Mouse (Mus musculus): ENCODE data around the gene Tsc2.

DNA sequence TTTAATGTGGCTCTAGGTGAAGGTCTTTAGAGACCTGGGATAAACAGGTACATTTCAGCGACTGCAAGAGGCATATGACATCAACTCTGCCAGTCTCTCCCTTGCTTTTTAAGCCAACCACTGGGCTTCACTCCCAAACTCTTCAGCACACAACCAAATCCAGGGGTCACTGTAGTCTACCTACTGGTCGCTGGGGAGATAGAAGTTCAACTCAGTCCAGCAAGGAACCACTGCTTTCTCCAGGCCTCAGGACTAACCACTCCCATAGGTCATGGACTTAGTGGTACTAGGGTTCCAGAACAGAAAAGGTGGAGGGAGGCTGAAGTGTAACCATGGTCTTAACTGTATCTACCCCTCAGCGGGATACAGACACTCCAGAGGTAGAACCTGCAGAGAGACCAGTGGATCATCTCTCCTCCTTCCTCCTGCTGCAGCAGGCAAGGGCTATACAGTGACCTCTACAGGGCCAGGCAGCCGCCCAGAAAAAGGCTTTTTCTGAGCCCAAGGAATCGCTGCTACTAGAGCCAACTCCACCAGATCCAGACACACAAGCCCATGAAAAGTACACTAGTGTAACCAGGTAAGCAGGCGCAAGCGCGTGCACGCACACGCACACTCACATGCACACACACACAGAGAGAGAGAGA lies 16.4 kb upstream of the Tsc2 start:
- TF ChIP-seq ETS1 (conservative IDR thresholded peaks at IDR 0.05; ENCODE audit: low read depth, low read length) (no peak), MAX (IDR thresholded peaks at IDR 0.05; ENCODE audit: low read length) (no peak), ELF1 (IDR thresholded peaks at IDR 0.05; ENCODE audit: low read depth, low read length) (no peak), GABPA (IDR thresholded peaks at IDR 0.05; ENCODE audit: insufficient replicate concordance, low read depth, low read length) (no peak), JUN (IDR thresholded peaks at IDR 0.05; ENCODE audit: insufficient read depth, low read depth, low read length) (no peak), TCF12 (IDR thresholded peaks at IDR 0.05; ENCODE audit: low read depth, low read length) (no peak), CTCF (conservative IDR thresholded peaks at IDR 0.05 in 1 of 2, IDR thresholded peaks at IDR 0.05 in 1 of 2; ENCODE audit: low read depth in 2 of 2, low read length in 2 of 2) (peak in 1 of 2 experiments; percentile 21; a peak in 1 of 4 replicates), EP300 (IDR thresholded peaks at IDR 0.05; ENCODE audit: low read length) (no peak), NELFE (IDR thresholded peaks at IDR 0.05; ENCODE audit: low read depth, low read length) (no peak)
